Mouse (Mus musculus) E14TG2a.4 (cell line): ENCODE results near the gene Ctbs.

Experiments
- CTCF ChIP-seq: conservative IDR thresholded peaks from 2 replicates; pipeline ENCODE4 v1.5.1; 2014; ENCODE audit warnings: low read length
- POU5F1 ChIP-seq: IDR thresholded peaks from 2 replicates; pipeline ENCODE4 v1.6.1; 2014; ENCODE audit warnings: low read length, borderline replicate concordance

DNA sequence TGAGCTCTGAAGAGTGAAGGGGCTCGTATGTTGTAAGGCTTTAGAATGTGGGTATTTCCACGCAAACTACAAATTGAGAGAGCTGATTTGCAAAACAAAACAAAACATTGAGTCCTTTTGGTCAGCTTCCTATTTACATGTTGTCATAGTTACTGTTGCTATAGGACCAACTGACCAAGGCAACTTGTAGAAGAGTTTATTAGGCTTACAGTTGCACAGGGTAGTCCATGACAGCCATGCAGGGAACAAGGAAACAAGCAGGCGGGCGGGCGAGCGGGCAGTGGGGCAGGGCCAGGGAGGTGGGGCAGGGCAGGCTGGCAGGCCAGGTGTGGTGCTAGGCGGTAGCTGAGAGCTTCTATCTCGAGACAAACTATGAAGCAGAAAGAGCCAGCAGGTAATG, 23.1 kb upstream of the Ctbs start:
- TF ChIP-seq CTCF, result no peak
- TF ChIP-seq POU5F1, result no peak
